Mouse (Mus musculus): ENCODE data around the gene E4f1. TPM values are rescaled to one million over a fixed set of nuclear protein-coding genes. Genes with fewer than 3 reads are reported as not detected.

Gene E4f1
- polyA plus RNA-seq, 1 experiment from 2014 or later: 5.0 TPM

- under 1% methylated on average over 65 of the region's 67 CpGs for WGBS
- ATAC-seq: peak; percentile 95
- peak; percentile 45 for TF ChIP-seq CTCF (IDR thresholded peaks at IDR 0.05; ENCODE audit: low read depth)
- Histone ChIP-seq H3K36me3 (ENCODE audit: control insufficient read depth, insufficient read depth) (peaks cover 13% of the 10 kb centered on the region), H3K27ac (ENCODE audit: low read depth, low read length) (peak overlapping the region; percentile 96), H3K4me2 (replicated peaks; ENCODE audit: low read depth) (peak overlapping the region; percentile 74), H3K4me1 (replicated peaks; ENCODE audit: control insufficient read depth, insufficient read depth, low read length) (0 out of 2 replicates have a peak, but pooled peaks cover 3% of the 10 kb centered on the region), H3K9ac (ENCODE audit: low read depth, low read length) (peak overlapping the region; percentile 90), H3K9me3 (ENCODE audit: control insufficient read depth) (no peaks in the 10 kb centered on the region), H3K4me3 (ENCODE audit: low read depth, low read length) (peak overlapping the region; percentile 77), H3K27me3 (replicated peaks; ENCODE audit: control insufficient read depth, insufficient read depth, low read length) (no peaks in the 10 kb centered on the region)
Measured at GRCm38 (mm10) chr17:24454756-24455522, 15.2 kb downstream of the E4f1 start.

GRCm38 (mm10) chr17:24454218-24454755 is 15.8 kb downstream of the E4f1 start:
- H3K9me3 ChIP-seq (ENCODE audit: control insufficient read depth): no peaks in the 10 kb centered on the region
- under 1% methylated on average over 14 of the region's 14 CpGs for WGBS
- peak overlapping the region; percentile 96 for H3K27ac ChIP-seq (ENCODE audit: low read depth, low read length)
- H3K36me3 ChIP-seq (ENCODE audit: control insufficient read depth, insufficient read depth): peaks cover 19% of the 10 kb centered on the region
- peak overlapping the region; percentile 77 for H3K4me3 ChIP-seq (ENCODE audit: low read depth, low read length)
- no peaks in the 10 kb centered on the region for H3K27me3 ChIP-seq (replicated peaks; ENCODE audit: control insufficient read depth, insufficient read depth, low read length)
- TF ChIP-seq CTCF (IDR thresholded peaks at IDR 0.05; ENCODE audit: low read depth): no peak
- ATAC-seq: no peak
- H3K9ac ChIP-seq (ENCODE audit: low read depth, low read length): peak overlapping the region; percentile 90
- H3K4me2 ChIP-seq (replicated peaks; ENCODE audit: low read depth): peak overlapping the region; percentile 74
- 0 out of 2 replicates have a peak, but pooled peaks cover 3% of the 10 kb centered on the region for H3K4me1 ChIP-seq (replicated peaks; ENCODE audit: control insufficient read depth, insufficient read depth, low read length)

- 61% methylated on average over 2 of the region's 2 CpGs for WGBS
- Histone ChIP-seq H3K4me3 (ENCODE audit: low read depth, low read length) (no peak overlapping the region), H3K9me3 (ENCODE audit: control insufficient read depth) (no peaks in the 10 kb centered on the region), H3K27me3 (replicated peaks; ENCODE audit: control insufficient read depth, insufficient read depth, low read length) (no peaks in the 10 kb centered on the region), H3K4me1 (replicated peaks; ENCODE audit: control insufficient read depth, insufficient read depth, low read length) (0 out of 2 replicates have a peak, but pooled peaks cover 3% of the 10 kb centered on the region), H3K9ac (ENCODE audit: low read depth, low read length) (no peak overlapping the region), H3K27ac (ENCODE audit: low read depth, low read length) (no peak overlapping the region), H3K36me3 (ENCODE audit: control insufficient read depth, insufficient read depth) (peaks cover 28% of the 10 kb centered on the region), H3K4me2 (replicated peaks; ENCODE audit: low read depth) (no peak overlapping the region)
- TF ChIP-seq CTCF (IDR thresholded peaks at IDR 0.05; ENCODE audit: low read depth): no peak
- ATAC-seq: no peak
Measured at GRCm38 (mm10) chr17:24453372-24453771, 16.7 kb downstream of the E4f1 start.

GRCm38 (mm10) chr17:24451220-24451619 is 18.9 kb downstream of the E4f1 start:
- Histone ChIP-seq H3K36me3 (ENCODE audit: control insufficient read depth, insufficient read depth) (peaks cover 50% of the 10 kb centered on the region), H3K27me3 (replicated peaks; ENCODE audit: control insufficient read depth, insufficient read depth, low read length) (no peaks in the 10 kb centered on the region), H3K9ac (ENCODE audit: low read depth, low read length) (no peak overlapping the region), H3K9me3 (ENCODE audit: control insufficient read depth) (no peaks in the 10 kb centered on the region), H3K4me2 (replicated peaks; ENCODE audit: low read depth) (no peak overlapping the region), H3K27ac (ENCODE audit: low read depth, low read length) (no peak overlapping the region), H3K4me1 (replicated peaks; ENCODE audit: control insufficient read depth, insufficient read depth, low read length) (0 out of 2 replicates have a peak, but pooled peaks cover 3% of the 10 kb centered on the region), H3K4me3 (ENCODE audit: low read depth, low read length) (no peak overlapping the region)
- WGBS: 68% methylated on average over 6 of the region's 6 CpGs
- ATAC-seq: no peak
- TF ChIP-seq CTCF (IDR thresholded peaks at IDR 0.05; ENCODE audit: low read depth): no peak

DNA sequence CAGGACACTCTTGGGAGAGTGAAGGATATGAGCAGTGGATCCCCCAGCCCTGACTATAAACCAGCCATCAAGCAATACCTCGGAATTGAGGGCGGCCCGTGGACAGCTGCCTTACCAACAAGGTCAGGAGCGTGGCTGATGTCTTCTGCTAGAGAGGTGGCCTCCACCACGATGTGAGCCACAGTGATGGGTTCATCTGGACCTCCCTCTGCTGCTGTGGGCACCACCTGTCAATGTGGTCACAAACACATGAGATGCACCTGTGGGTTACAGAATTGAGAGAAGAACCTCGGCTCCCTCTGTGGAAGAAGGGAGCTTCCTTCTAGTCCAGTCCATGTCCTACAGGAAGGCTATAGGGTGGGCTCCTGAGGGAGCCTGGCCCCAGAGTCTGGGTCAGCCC is 20.6 kb downstream of the E4f1 start:
- no peak overlapping the region for H3K27ac ChIP-seq (ENCODE audit: low read depth, low read length)
- no peaks in the 10 kb centered on the region for H3K27me3 ChIP-seq (replicated peaks; ENCODE audit: control insufficient read depth, insufficient read depth, low read length)
- no peak overlapping the region for H3K4me2 ChIP-seq (replicated peaks; ENCODE audit: low read depth)
- no peak for TF ChIP-seq CTCF (IDR thresholded peaks at IDR 0.05; ENCODE audit: low read depth)
- WGBS: 93% methylated on average over 6 of the region's 6 CpGs
- H3K36me3 ChIP-seq (ENCODE audit: control insufficient read depth, insufficient read depth): peaks cover 67% of the 10 kb centered on the region
- no peak overlapping the region for H3K4me3 ChIP-seq (ENCODE audit: low read depth, low read length)
- no peaks in the 10 kb centered on the region for H3K9me3 ChIP-seq (ENCODE audit: control insufficient read depth)
- no peak for ATAC-seq
- H3K4me1 ChIP-seq (replicated peaks; ENCODE audit: control insufficient read depth, insufficient read depth, low read length): no peaks in the 10 kb centered on the region
- H3K9ac ChIP-seq (ENCODE audit: low read depth, low read length): no peak overlapping the region

DNA sequence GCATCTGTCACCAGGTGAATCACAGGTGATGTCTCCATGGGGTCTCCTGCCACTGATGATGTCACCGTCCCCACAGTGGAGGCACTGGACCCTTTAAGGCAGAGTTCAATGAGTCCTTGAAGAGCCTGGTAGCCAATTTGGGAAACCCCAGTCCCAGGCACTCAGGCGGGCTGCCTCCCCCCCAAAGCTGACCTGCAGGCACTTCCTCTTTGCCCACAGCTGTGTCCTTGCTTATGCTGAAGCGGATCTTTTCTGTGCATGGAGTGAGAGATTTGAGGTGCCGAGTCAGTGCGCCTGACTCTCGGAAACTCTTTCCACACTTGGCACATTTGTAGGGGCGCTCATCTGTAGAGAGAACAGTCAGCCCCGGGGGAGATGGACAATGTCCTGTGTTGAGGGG is 23.5 kb downstream of the E4f1 start:
- Histone ChIP-seq H3K9ac (ENCODE audit: low read depth, low read length) (no peak overlapping the region), H3K27me3 (replicated peaks; ENCODE audit: control insufficient read depth, insufficient read depth, low read length) (no peaks in the 10 kb centered on the region), H3K4me2 (replicated peaks; ENCODE audit: low read depth) (no peak overlapping the region), H3K9me3 (ENCODE audit: control insufficient read depth) (no peaks in the 10 kb centered on the region), H3K4me3 (ENCODE audit: low read depth, low read length) (no peak overlapping the region), H3K36me3 (ENCODE audit: control insufficient read depth, insufficient read depth) (peaks cover 82% of the 10 kb centered on the region), H3K4me1 (replicated peaks; ENCODE audit: control insufficient read depth, insufficient read depth, low read length) (no peaks in the 10 kb centered on the region), H3K27ac (ENCODE audit: low read depth, low read length) (no peak overlapping the region)
- WGBS: 94% methylated on average over 8 of the region's 8 CpGs
- no peak for ATAC-seq
- TF ChIP-seq CTCF (IDR thresholded peaks at IDR 0.05; ENCODE audit: low read depth): no peak
